Mouse (Mus musculus): ENCODE data around the gene Xpnpep1. TPM values are rescaled to one million over a fixed set of nuclear protein-coding genes. Genes with fewer than 3 reads are reported as not detected.

Xpnpep1 gene
- total RNA-seq, 4 experiments from 2014 or later = 72.1 to 84.8 (median 73.6) TPM

DNA sequence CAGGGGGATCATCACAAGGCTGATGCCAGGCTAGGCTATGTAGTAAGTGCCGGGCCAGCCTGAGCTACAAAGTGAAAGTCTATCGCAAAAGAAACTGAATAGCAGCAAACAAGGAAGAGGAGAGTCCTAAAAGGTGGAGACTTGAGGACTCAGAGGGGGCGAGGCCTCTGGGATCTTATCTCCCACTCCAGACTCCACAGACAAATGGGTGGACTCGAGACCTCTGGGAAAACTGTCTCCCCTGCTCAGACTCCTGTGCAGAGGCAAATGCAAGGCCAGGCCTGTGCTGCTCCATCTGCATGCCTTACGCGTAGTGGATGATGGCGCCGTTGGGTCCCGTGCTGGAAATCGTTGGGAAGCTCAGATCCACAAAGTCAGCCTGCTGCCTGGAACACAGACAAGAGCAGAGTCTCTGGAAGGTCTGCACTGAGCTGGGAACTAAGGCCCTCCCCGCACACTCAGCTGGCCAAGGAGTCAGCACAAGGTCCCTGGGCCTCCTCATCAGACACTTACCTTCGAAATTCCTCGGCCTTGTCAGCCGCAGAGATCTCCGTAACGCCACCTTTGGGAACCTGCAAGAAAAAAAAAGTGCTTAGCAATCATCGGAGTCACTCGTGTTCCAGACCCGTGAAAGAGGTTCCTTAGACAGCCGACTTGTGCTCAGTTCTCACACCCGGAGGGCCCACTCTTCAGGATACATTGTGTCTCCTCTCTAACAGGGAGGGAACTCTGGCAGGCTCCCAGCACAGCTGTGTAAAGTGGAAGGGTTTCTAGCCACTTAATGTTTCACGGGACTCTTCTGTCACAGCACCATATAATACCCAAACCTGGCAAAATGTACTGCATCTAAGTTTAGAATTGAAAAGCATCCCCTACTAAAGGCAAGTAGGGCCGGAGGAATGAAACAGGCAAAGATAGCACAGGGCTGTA, 37.6 kb downstream of the Xpnpep1 start:
- no peak for DNase-seq (ENCODE audit: low spot score in 2 of 2)

DNA sequence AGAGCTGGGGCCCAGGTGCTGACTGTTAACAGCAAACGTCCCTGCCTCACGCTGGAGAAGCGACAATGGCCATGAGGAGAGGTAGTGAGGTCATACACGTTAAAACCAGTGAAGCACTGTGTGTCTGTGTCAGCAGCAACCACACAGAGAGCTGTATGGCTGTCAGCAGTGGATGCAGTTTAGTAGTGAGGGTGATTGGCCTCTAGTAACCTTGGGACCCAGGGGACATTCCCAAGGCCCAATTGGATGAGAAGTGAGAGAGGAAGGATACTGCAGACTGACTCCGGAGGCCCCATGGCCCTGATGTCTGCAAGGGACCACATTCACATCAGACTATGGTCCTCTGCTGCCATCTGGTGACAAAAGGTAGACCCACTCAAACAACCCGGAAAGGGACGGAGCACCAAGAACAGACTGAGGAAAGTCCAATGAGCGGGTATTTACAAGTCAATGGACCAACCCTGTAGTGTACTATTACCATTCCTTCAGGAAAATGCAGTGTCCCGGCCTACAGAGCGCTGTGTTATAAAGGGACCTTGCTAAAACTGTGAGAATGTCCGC, 47.1 kb downstream of the Xpnpep1 start:
- peak in 1 of 2 experiments; percentile 60 for DNase-seq (ENCODE audit: low spot score in 2 of 2)

DNA sequence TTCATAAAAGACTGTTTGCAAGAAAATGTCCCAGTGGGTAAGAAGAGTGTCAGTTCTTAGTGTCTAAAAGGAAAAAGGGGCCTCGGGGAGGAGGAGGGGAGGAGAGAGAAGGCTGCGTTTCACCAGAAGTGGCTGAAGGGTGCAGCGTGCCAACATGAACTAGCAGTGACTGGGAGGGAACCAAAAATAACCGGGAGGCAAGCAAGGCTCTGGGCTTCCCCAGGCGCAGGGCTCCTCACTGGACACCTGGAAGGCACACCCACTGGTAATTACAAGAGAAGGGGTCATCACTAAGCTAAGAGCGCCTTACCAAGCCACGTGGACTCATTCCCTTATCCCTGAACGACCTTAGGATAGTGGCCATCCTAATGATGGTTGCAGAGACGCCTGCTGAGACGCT, 48.1 kb downstream of the Xpnpep1 start:
- DNase-seq (ENCODE audit: low spot score in 2 of 2) = no peak

DNA sequence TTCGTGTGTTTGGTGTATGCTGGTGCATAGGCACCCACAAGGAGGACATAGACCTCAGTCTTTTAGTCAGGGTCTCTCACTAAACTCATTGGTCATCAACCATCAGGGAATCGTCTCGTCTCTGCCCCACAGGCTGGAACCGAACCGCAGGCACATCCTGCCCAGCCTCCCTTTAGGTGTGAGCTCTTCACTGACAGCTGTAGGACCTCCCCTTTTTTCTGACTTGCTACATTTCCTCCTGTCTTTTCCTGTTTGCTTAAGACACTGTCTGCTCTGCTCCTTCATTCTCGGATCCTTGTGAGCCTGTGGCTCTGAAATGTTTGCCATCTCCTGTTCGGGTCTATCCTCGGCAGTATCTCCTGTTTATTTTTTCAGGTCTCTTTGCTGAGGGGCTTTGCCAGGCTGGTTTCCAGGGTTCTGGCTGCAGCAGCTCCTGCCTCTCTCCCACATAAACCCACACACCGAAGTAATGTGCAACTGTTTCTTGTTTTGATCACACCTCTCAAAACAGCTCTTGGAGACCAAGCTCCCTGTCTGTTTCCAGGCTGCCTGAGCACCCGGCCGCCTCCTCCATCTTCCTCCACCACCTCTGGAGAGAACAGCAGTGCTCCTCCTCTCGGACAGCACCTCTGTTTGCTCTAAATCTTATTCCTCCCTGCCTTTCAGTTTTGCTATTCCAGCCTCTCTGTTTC, 60.8 kb downstream of the Xpnpep1 start:
- no peak for DNase-seq (ENCODE audit: low spot score in 2 of 2)

DNA sequence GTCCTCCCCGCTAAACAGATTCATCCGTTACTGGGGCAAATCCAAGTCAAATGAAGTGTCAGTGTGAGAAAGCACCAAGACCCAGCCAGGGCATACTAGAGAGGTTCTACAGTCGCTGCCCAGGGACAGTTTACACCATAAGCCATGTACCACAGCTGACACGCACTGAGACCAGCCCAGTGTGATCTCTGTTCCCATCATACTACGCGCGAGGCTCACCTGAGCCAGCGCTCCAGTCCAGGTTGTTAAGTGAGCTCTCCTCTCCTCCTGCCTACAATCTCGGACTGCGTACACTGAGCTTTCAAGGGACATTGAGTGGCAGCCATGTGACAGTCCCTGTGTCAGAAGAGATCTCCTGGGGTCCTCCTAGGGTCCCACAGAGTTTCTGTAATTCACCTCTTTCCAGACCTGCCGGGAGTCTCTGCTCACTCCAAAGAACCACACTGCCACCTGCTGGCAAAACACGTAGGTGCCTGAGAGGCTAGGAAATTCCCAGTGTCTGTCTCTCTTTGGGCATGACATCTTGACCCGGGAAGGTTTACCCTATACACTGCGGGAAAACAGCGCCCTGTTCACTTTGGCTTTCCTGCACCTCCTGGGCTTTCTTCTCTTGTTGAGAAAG, 64.3 kb downstream of the Xpnpep1 start:
- DNase-seq (ENCODE audit: low spot score in 2 of 2) = peak; percentile 51 to 75

DNA sequence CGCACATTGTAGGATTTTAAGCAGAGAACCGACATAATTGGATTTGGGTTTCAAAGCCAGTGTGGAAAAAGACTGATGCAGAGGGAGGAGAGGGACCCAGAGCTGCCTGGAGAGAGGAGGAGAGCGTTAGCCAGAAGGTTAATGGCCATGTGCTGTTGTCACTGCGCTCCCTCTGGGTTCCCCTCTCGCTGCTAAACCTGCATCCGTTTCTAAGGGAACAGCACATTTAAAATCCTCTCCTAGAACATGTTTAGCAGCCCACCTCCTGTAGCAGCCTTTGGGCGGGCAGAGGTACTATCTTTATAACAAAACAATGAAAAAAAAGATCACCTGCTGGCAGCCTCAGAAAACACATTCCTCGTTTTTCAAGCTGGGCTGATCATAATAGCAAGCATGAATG, 73.7 kb downstream of the Xpnpep1 start:
- DNase-seq (ENCODE audit: low spot score in 2 of 2) = no peak

DNA sequence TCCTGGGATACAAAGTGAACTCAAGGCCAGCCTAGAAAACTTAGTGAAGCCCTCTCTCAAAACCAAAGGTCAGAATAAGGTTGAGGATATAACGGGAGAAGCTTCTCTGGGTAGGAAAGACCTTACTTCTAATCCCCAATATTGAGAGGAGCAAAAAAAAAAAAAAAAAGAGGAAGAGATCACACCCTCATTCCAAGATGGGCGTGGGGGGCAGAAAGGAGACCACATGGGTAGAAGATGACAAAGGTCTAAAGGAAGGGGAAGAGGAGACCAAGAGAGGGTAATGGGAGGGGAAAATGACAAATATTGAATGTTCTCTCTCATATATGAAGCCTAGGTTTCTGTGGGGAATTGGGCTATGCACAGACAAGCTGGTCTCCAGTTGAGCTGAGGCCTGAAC, 77.3 kb downstream of the Xpnpep1 start:
- DNase-seq (ENCODE audit: low spot score in 2 of 2) = no peak

DNA sequence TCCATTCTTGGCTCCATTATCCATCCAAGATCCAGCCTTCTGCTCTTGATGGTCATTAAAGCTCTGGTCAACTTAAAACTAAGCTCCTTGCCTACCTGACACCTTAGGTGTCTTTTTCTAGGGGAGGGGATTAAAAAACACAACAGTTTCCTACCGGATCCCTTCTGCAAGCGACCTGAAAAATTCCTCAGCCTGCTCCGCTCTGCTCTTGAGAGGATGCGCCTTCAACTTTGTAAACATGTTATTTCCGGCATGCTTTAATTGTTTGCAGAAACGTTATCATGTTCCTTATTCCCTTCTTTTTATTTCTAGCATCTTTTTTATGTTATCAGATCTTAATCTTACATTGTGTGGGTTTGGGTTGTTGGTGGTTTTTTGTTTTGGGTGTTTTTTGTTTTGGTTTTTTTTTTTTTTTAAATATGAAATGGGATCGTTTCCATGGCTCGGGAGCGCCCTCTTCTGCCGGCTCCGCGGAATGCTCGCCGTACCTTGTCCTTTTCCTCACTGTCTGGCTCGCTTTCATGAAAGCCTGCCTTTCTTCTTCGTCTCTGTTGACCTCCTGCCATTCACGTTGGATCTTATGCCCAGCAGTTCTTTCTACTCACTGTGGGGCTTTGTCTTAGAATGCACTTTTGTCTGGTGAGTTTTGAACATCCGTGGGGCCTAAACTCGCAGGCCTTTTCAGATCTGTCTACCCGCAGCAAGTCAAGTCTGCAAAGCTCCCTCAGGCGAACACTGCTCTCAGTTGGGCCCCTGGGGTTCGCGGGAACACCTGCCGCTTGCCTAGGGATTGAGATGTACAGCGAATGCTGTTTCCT, 117.1 kb downstream of the Xpnpep1 start:
- DNase-seq (ENCODE audit: low spot score in 2 of 2) = peak; percentile 22 to 73

DNA sequence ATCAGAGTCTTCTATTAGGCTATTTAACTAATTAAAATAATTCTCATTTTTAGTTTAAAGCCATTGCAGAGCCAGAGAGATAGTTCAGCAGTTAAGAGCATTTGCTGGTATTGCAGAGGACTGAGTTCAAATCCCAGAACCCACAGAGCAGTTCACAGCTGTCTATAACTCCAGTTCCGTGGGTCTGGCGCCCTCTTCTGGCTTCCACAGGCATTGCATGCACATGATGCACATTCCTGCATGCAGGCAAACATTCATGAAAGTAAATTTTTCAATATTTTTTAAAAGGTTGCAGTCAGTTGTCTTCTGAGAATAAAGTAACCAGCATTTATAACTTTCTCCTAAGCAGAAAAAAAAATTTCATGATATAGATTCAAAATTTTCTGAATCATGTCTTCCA, 135.8 kb downstream of the Xpnpep1 start:
- DNase-seq (ENCODE audit: low spot score in 2 of 2) = no peak

DNA sequence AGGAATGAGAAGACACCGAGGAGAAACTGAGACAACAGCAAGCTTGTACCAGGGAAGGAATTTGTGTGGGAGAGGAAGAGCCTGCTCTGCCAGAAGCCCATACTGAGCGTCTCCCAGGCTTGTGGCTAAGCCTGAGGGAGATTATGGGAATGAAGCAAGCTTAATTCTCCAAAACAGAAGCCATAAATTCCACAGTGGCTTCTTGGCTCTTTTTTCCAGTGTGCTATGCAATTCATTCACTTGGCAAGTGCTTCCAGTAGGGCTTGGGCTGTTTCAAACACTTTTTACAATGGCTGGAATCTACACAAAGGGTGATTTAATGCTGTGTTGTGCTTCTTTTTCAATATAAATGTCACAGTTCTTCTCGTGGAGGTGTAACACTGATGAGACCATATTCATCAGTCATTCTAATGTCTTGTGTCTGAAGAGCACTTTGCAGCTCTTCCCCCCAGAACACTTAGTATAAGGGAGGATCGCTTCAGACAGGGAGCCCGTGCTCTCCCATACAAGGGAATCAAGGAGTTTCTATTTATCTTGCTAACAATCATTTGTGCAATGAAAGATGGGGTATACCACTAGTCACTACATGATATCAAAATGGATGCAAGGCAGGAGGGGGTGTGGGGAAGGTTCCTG, 148.1 kb downstream of the Xpnpep1 start:
- no peak for DNase-seq (ENCODE audit: low spot score in 2 of 2)

Small RNAs within 50 kb of the gene (microRNA-seq; reads per million reads assigned to microRNA genes)
- 0 reads per million in 2 experiments for gene Mir6407

Other genes starting within 250 kb of the Xpnpep1 start
- 100 to 1,000 TPM; 121 to 162 (median 144) TPM for gene Add3, start 100.2 kb upstream of the Xpnpep1 start, total RNA-seq (2022)